Mouse (Mus musculus) NIH3T3 (cell line): ENCODE measurements around the gene Arid5b.

Source experiments
- DNase-seq: peaks from one replicate; pipeline ENCODE4 v3.0.0-alpha.2; 2012; ENCODE audit warnings: low read depth

Arid5b gene

DNA sequence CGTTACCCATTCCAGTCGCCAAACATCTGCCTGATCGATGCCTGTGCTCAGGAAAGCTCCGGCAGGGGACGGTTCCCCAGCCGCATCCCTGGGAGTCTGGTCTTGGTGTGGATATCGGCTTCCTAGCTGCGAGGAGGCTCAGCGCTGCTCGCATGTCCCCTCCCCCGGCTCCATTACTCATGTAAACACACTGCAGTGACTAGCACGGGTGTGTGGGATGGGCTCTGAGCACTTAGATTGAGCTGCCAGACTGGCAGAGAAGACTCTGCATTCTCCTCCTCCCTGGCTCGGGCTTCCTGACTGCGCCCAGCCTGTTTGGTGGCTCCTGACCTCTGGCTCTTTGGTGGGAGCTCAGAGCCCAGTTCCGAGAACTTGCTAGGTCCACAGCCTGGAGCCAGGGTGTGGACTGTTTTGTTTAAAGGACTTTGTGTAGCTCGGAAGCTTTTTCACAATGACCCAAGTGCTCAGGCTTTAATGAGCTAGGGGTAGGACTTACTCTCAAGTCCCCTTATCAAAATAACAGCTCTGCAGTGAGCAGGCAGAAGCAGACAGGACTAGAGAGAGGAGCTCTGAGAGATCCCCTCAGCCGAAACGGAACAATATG, 142.0 kb downstream of the Arid5b start:
- DNase-seq, result peak; percentile 93

DNA sequence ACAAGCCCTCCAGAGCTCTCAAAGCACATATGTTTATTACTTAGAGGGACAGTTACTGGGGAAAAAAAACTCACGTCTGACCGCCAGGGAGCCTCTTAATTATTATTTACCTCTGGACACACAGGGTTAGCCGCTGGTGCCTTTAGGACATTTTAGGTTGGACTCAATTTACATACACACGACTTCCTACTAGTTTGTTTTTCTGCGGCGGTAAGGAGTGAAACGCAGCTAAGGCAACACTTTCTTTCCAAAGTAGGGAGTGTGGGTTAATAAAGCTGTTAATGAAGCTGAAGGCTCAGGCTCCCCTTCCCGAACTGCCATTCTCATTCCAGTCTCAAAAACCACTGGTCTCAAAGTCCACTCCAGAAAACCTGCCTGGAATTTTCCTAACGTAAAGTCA, 142.5 kb downstream of the Arid5b start:
- peak; percentile 39 for DNase-seq

DNA sequence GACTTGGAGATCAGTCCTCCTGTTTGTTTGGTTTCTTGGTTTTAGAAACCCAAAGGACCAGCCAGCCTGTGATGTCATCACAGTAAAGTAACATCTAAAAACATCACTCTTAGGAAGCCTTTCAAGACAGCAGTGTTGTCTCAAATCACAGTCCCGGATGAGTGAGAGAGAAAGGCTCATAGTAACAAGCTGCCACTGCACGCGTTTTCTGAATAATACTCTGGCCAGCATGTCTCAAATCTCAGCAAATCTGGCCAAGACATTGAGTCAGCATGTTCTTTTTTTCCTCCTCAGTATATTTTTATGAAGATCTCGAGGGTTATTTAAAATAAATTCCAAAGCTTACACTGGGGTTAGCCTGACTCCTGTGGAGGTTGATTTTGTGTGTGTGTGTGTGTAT, 143.1 kb downstream of the Arid5b start:
- peak; percentile 64 for DNase-seq

DNA sequence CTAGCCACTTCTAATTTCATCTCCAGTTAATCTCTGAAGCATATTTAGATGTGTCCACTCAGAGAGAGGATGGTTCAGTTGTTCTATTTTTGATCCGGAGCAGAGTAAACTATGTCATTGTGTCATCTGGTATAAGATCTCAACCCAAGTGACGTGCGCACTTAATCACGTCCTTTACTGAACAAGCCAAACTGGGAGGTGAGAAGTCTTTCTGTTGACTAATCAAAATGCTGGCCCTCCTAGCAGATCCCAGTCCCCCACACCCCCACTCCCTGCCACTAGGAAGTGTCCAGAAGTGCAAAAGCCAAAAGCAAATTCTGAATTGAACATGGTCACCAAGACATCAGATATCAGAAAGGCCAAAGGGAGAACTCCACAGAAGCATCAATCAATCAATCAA, 144.0 kb downstream of the Arid5b start:
- no peak for DNase-seq

DNA sequence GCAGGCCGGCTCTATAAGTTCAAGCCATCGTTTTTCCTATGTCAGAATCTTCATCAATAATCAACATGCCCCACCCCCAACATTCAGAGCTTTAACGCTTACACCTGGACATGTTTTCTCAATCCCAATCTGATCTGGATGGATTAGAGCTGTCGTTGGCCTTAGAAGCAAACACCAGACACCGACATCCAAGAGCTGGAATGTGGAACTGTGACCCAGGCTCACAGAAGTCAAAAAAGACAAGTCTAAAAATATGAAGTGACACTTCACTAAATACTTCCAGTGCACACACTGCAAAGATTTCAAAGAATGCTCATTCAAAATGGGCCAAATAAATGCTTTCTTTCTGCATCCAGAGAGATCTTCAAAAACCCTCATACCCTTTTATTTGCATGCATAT, 144.5 kb downstream of the Arid5b start:
- no peak for DNase-seq

- DNase-seq, result peak; percentile 36
Measured at GRCm38 (mm10) chr10:68132636-68133035, 145.9 kb downstream of the Arid5b start.

DNA sequence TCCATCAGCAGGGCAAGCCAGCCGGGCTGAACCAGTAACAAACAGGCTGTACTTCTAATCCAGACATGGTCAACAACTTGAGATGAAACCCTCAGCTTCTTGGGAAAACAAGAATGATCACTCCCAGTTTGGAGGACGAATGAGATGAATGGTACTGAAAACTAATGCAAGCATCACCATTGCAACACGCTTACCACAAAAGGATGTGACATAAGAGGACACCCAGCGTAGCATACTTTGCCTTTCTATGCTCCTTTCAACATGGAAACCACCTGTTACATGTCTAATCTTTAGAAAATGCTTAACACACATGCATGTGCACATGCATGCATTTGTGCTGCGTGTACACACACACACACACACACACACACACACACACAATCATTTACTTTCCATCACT, 146.4 kb downstream of the Arid5b start:
- DNase-seq, result no peak

GRCm38 (mm10) chr10:68129651-68130050, 148.9 kb downstream of the Arid5b start:
- no peak for DNase-seq

DNA sequence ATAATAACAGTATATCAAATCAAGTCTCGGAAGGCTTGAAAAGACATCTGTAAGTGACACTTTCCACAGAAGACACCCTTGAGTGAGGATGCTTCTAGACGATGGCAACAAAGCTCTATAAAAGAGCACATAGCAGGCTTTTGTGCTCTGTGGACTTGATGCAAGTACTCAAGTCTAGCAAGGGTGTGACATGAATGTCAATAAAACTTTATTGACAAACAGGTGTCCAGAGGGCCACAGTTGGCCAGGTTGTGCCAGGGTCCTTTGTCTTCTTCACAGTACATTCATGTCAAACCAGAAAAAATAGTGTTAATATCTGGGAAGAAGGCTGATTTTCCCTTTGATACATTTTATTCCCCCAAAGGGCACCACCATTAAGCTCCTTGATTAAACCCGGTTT, 149.5 kb downstream of the Arid5b start:
- DNase-seq, result no peak

DNA sequence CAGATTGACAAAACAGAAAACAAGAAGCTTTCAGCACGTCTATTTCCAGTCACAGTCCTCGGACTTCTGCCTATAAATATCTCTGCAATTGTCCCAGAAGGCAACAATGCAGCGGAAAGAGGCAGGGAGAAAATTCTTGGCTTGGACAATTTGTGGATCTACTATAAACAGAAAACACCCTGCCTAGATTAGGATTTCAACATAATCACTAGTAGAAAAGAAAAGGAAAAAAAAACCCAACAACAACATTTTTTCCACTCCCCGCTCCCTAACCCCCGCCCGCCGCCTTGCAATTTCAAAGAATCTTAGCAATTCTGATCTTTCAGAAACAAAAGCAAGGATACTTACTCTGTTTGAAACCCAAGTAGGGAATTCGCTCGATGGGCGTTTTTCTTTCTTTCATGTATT, 150.1 kb downstream of the Arid5b start:
- no peak for DNase-seq

DNA sequence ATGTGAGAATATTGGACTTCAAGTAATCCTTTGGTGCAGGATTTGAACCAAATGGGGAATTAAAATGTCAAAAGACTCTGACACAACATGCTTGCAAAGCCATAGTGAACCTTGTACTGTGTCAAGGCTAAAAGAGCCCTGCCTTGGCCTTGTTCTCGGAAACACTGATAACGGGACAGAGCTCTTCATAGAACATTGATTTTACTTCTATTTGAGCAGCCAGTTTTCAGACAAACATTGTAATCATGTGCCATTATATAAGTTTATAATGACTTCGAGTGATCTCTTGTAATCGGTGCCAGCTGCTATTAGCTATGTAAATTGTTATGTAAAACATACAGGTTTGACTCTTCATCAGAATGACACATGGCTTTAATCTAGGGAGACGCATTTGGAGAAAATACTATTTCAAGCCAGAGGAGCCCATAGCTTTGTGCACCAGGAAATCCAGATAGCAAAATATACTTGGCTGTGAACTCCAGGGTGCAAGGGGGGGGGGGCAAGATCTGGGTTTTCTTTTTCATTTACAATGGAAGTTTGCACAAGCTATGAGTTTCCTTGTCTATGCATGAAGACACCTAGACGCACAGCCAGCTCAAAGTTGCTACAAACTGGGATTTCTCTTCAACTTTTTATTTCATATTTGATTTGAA, 150.8 kb downstream of the Arid5b start:
- DNase-seq, result no peak

DNA sequence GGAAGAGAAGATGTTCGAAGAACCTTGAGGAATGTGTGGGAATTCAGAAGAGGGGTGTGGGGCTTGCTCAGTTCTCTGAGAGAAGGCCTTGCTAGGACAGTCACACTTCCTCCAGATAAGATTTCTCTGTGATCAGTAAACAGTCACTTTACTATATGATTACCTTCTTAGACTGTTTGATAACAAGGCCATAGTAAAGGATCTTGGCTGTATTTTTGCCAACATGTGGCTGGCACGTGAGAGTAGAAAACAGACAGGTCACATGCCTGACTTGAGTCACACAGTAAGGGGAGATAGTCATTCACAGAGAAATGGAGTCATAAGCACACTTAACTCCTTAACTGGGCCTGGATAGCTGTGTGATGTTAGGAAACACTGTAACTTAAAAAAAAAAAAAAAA, 151.4 kb downstream of the Arid5b start:
- peak; percentile 57 for DNase-seq

DNA sequence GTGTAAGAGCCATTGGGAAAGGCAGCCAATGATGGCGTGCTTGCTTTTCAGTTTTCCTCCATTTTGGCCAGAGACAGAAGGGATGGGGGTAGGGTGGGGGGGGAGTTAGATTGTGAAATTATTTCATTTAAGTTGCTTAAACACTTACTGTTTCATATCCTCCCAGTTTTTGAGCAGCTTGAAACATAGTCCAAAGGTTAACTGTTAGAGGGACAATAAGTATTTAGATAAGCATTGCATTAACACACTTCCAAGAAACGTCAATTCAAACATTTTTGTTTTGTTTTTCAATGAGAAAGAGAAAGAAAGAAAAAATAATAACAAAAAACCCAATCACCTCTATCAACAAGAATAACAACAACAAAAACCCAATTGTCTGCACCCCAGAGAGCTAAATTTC, 152.0 kb downstream of the Arid5b start:
- no peak for DNase-seq

- peak; percentile 57 for DNase-seq
Measured at GRCm38 (mm10) chr10:68125919-68126550, 152.5 kb downstream of the Arid5b start.

GRCm38 (mm10) chr10:68124985-68125384, 153.6 kb downstream of the Arid5b start:
- peak; percentile 60 for DNase-seq

GRCm38 (mm10) chr10:68123446-68123845, 155.1 kb downstream of the Arid5b start:
- DNase-seq, result no peak

GRCm38 (mm10) chr10:68121960-68122359, 156.6 kb downstream of the Arid5b start:
- DNase-seq, result peak; percentile 45

DNA sequence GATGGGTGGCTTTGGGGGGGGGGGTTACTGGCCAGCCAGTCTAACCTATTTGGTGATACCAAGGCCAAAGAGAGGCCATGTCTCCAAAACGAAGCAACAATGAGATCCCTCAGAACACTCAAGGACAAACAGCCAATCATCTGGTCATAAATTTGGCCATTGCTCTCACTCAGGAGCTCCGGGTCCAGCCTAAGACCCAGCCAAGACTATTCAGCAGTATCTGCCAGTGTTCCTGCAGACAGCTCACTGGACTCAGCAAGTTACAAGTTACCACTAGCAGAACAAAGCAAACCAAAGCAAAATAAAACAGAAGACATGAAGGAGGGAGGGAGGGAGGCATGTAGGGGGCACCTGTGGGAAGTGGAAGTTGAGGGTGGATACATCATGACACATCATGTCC, 157.3 kb downstream of the Arid5b start:
- DNase-seq, result no peak

GRCm38 (mm10) chr10:68120011-68120410, 158.5 kb downstream of the Arid5b start:
- no peak for DNase-seq

GRCm38 (mm10) chr10:68119285-68119684, 159.3 kb downstream of the Arid5b start:
- DNase-seq, result no peak

- DNase-seq, result no peak
Measured at GRCm38 (mm10) chr10:68114955-68115354, 163.6 kb downstream of the Arid5b start.

DNA sequence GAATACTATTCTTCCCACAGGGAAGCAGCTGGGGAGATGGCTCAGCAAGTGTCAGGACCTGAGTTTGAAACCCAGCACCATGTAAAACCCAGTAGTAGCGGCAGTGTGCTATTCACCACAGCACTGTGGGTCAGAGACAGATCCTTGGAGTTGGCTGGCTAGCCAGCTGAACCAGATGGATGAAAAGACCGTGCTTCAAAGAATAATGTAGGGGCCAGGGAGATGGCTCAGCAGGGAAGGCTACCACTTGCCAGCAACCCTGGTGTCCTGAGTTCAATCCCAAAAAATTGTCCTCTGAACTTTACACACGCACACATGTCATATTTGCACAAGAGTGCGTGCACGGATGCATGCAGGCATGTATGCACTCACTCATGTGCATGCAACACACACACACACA, 164.9 kb downstream of the Arid5b start:
- no peak for DNase-seq

DNA sequence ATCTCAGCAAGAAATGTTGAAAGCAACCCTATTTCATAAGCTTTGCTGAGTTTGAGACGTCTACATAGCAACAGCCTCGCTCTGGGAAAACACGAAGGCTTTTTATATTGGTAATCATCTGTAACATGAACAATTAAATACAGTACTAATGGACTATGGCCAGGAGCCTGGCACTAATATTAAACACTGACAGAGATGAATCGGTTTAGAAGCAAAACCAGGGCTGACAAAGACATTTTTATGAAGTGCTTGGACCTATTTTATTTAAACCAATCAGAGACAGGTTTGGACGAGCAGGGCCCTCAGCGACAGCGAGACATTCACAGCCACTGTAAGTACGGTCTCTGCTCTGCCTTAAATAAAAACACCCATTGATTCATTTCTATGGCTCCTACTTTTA, 165.6 kb downstream of the Arid5b start:
- DNase-seq, result no peak

DNA sequence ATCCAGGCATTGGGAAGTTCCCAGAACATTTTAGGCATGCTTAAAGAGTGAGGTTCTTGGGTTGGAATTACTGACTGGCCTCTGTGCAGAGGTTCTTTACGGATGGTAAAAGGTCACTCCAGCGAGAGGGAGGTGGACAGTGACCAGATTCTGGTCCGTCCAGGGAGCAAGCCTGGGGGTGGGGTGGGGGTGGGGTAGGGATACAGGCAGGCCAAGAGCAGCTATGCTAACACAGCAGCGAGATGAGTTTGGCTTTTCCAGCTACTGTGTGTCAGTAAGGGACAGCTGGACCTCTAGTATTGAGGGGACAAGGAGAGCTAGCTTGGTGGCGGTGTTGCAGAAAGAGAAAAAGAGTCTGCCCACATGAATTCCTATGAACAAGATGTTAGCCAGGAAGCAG, 167.9 kb downstream of the Arid5b start:
- no peak for DNase-seq
